Mouse (Mus musculus) kidney, adult 2 months (tissue): ENCODE results near the gene Ccnl1. TPM values are rescaled to one million over a fixed set of nuclear protein-coding genes. Genes with fewer than 3 reads are reported as not detected.

ENCODE experiments used
- DNase-seq: peaks from one replicate; pipeline ENCODE4 v3.0.0; 2021
- H3K27ac ChIP-seq: fragments of 200-500 bp; 2 replicates; pipeline ENCODE4 v1.5.1; 2012; ENCODE audit warnings: low read depth, low read length, control low read depth, inconsistent platforms; ENCODE audit not compliant: insufficient read depth
- H3K27me3 ChIP-seq: fragments of 200-500 bp; replicated peaks from 2 replicates; pipeline ENCODE4 v1.6.1; 2012; ENCODE audit warnings: mild to moderate bottlenecking, moderate library complexity, low read length, inconsistent platforms; ENCODE audit not compliant: control insufficient read depth, insufficient read depth
- H3K36me3 ChIP-seq: fragments of 200-500 bp; 2 replicates; pipeline ENCODE4 v1.6.1; 2012; ENCODE audit warnings: mild to moderate bottlenecking, moderate library complexity, low read length, inconsistent platforms; ENCODE audit not compliant: control insufficient read depth, insufficient read depth
- H3K4me1 ChIP-seq: fragments of 200-500 bp; 2 replicates; pipeline ENCODE4 v1.6.1; 2011; ENCODE audit warnings: low read length; ENCODE audit not compliant: control insufficient read depth, insufficient read depth
- H3K4me3 ChIP-seq: fragments of 200-500 bp; 2 replicates; pipeline ENCODE4 v1.5.1; 2011; ENCODE audit warnings: mild to moderate bottlenecking, low read depth, low read length, control low read depth; ENCODE audit not compliant: insufficient read depth
- CTCF ChIP-seq: fragments of 200-500 bp; conservative IDR thresholded peaks from 2 replicates; pipeline ENCODE4 v1.5.1; 2011; ENCODE audit warnings: low read depth, mild to moderate bottlenecking, control low read depth, low read length, moderate library complexity, mixed read lengths; ENCODE audit not compliant: insufficient read depth, insufficient read length
- POLR2A ChIP-seq: fragments of 200-500 bp; IDR thresholded peaks from one replicate; pipeline ENCODE4 v1.6.1; 2011; ENCODE audit warnings: low read depth, low read length, control low read depth
- WGBS: fragments of 180-500 bp; shearing (Covaris S2); methylation state at CpG from one replicate; pipeline ENCODE4 v1.1.7; 2018; 5-methylcytosine and 5-hydroxymethylcytosine counted together
- polyA plus RNA-seq: library from polyadenylated mRNA; depleted of rRNA; stranded (reverse); fragments of >200 nt; gene quantifications from 2 replicates; pipeline ENCODE4 v1.2.3, GENCODE M21; 2012; rRNA removed

Ccnl1 gene
- polyA plus RNA-seq: 20.8 and 25.6 TPM in 2 replicates

- TF ChIP-seq CTCF (no peak), POLR2A (peak; percentile 92)
- Histone ChIP-seq H3K27ac (peak within 1 kb of the TSS; percentile 91), H3K4me1 (peaks cover 19% of the 10 kb centered on the region), H3K4me3 (peak within 1 kb of the TSS; percentile 92), H3K27me3 (no peaks in the 10 kb centered on the region), H3K36me3 (peaks cover 9% of the 10 kb centered on the region)
- peak; percentile 97 for DNase-seq
- WGBS: under 1% methylated on average over 69 of the region's 70 CpGs
These were observed at the start of gene Ccnl1 for GRCm38 (mm10) chr3:65958102-65958839. TSS of gene Ccnl1 (minus strand) at chr3:65958249.

GRCm38 (mm10) chr3:66004989-66005388 lies 46.9 kb upstream of the Ccnl1 start:
- H3K27me3 ChIP-seq: no peaks in the 10 kb centered on the region
- DNase-seq: no peak
- no peak overlapping the region for H3K4me3 ChIP-seq
- 84% methylated on average over 4 of the region's 4 CpGs for WGBS
- H3K4me1 ChIP-seq: no peaks in the 10 kb centered on the region
- H3K27ac ChIP-seq: no peak overlapping the region
- no peaks in the 10 kb centered on the region for H3K36me3 ChIP-seq
- no peak for TF ChIP-seq CTCF
- TF ChIP-seq POLR2A: no peak

GRCm38 (mm10) chr3:66004220-66004951 lies 46.3 kb upstream of the Ccnl1 start:
- WGBS: 61% methylated on average over 7 of the region's 7 CpGs
- H3K27ac ChIP-seq: no peak overlapping the region
- no peaks in the 10 kb centered on the region for H3K36me3 ChIP-seq
- H3K4me1 ChIP-seq: no peaks in the 10 kb centered on the region
- no peaks in the 10 kb centered on the region for H3K27me3 ChIP-seq
- TF ChIP-seq POLR2A: no peak
- TF ChIP-seq CTCF: no peak
- H3K4me3 ChIP-seq: no peak overlapping the region
- DNase-seq: no peak

- WGBS: 86% methylated on average over 2 of the region's 2 CpGs
- no peaks in the 10 kb centered on the region for H3K4me1 ChIP-seq
- no peak for DNase-seq
- no peaks in the 10 kb centered on the region for H3K36me3 ChIP-seq
- H3K27me3 ChIP-seq: no peaks in the 10 kb centered on the region
- no peak overlapping the region for H3K4me3 ChIP-seq
- no peak overlapping the region for H3K27ac ChIP-seq
- no peak for TF ChIP-seq CTCF
- no peak for TF ChIP-seq POLR2A
These were observed 42.4 kb upstream of the Ccnl1 start for GRCm38 (mm10) chr3:66000400-66000799.

GRCm38 (mm10) chr3:65997360-65998008 lies 39.4 kb upstream of the Ccnl1 start:
- Histone ChIP-seq H3K27ac (no peak overlapping the region), H3K4me3 (no peak overlapping the region), H3K27me3 (no peaks in the 10 kb centered on the region), H3K4me1 (no peaks in the 10 kb centered on the region), H3K36me3 (no peaks in the 10 kb centered on the region)
- TF ChIP-seq POLR2A: no peak
- no peak for TF ChIP-seq CTCF
- WGBS: 19% methylated on average over 7 of the region's 7 CpGs
- DNase-seq: no peak

GRCm38 (mm10) chr3:65992395-65993340 lies 34.6 kb upstream of the Ccnl1 start:
- no peak for TF ChIP-seq POLR2A
- TF ChIP-seq CTCF: no peak
- 77% methylated on average over 11 of the region's 11 CpGs for WGBS
- no peaks in the 10 kb centered on the region for H3K36me3 ChIP-seq

More at GRCm38 (mm10) chr3:65992395-65993340, 34.6 kb upstream of the Ccnl1 start:
- Histone ChIP-seq H3K27ac (no peak overlapping the region), H3K4me1 (no peaks in the 10 kb centered on the region; the same call in 1 of the 2 replicates), H3K27me3 (no peaks in the 10 kb centered on the region), H3K4me3 (no peak overlapping the region)
- DNase-seq: no peak
